Mouse (Mus musculus): ENCODE measurements around the gene Myl4.

Myl4 gene

DNA sequence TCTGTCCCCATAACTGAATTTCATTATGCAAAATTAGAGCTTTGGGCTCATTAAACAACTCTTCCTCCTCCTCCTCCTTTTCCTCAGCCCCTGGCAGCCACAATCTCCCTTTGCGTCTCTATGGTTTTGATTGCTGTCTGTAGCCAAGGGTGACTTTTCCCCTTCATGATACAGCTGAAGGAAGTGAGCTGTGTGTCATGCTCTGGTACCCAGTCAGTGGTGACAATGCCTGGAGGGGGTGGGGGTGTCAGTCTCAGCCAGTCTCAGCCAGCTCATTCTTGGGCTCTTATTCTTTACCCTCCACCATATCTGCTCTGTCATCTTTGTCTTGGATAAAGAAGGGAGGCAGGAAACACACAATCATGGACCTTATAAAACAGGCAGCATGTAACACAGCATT lies 80.8 kb downstream of the Myl4 start:
- DNase-seq (ENCODE audit: low spot score), result peak; percentile 78

- peak; percentile 36 for DNase-seq (ENCODE audit: low spot score)
Measured at GRCm38 (mm10) chr11:104637010-104637409, 86.5 kb downstream of the Myl4 start.

DNA sequence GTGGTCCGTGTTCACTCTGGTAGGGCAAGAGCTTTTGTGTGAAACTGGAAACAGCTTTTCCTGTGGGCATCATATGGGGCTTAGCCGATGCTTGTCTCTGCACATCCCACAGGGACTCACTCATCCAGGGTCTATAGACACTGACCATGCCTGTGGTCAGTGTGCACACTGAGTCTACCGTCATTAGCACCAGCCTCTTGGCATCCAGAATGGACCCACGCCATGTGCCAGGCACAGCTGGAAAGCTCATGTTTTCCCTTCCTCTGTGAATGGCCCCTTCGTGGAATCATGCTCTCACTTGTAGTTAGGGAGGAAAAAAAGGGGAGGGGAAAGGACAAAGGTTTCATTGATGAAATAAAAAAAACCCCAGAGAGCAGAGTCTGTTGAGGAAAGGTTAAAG lies 87.5 kb downstream of the Myl4 start:
- no peak for DNase-seq (ENCODE audit: low spot score)

- DNase-seq (ENCODE audit: low spot score), result peak; percentile 4
Measured at GRCm38 (mm10) chr11:104638906-104639305, 88.4 kb downstream of the Myl4 start.

- no peak for DNase-seq (ENCODE audit: low spot score)
Measured at GRCm38 (mm10) chr11:104639634-104640033, 89.2 kb downstream of the Myl4 start.

- DNase-seq (ENCODE audit: low spot score), result no peak
Measured at GRCm38 (mm10) chr11:104640894-104641293, 90.4 kb downstream of the Myl4 start.

DNA sequence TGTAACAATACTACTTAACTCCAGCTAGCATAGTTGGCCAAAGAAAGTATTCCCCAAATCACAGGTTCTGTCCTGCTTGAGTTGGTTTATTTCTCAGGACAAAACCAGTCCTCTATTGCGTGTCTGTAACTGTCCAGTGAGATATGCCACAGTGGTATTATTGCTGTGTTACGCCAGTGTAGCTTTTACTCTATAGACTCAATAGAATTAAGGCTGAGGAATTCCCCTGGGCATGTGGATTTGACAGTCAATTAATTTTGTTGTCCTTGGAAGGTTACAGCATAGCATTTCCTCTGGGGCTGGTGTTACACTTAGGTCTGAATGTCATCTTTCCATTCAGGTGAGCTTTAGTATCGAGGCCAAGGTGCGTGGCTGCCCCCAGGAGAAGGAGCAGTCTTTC lies 92.8 kb downstream of the Myl4 start:
- DNase-seq (ENCODE audit: low spot score), result no peak

Measured in T-cell, adult 2 months (primary cell).